Mouse (Mus musculus) erythroblast, embryonic 14.5 days (primary cell): ENCODE measurements around the gene Zglp1.

Source experiments
- GATA1 ChIP-seq: IDR thresholded peaks from 2 replicates; pipeline ENCODE4 v1.6.1; 2012; ENCODE audit warnings: low read length, inconsistent platforms, mixed read lengths
- TAL1 ChIP-seq: IDR thresholded peaks from 3 replicates; pipeline ENCODE4 v1.6.1; 2012; ENCODE audit warnings: low read length, inconsistent platforms, mixed read lengths

- TF ChIP-seq GATA1 (no peak), TAL1 (no peak)
Measured at GRCm38 (mm10) chr9:21091707-21092320, 24.9 kb upstream of the Zglp1 start, which contains the start of the genes Gm38431 and Raver1.
